Mouse (Mus musculus): ENCODE results near the gene Tubgcp3. TPM values are rescaled to one million over a fixed set of nuclear protein-coding genes. Genes with fewer than 3 reads are reported as not detected.
A peak's percentile ranks its signal among the peaks of the same experiment; 100 is the strongest.
"Not testable (repeated sequence)": the region's sequence is repeated elsewhere in the genome, so short reads cannot be mapped to it uniquely, and the experiment has no call there.

Gene Tubgcp3
- polyA plus RNA-seq, 1 experiment from 2014 or later: 59.4 TPM

DNA sequence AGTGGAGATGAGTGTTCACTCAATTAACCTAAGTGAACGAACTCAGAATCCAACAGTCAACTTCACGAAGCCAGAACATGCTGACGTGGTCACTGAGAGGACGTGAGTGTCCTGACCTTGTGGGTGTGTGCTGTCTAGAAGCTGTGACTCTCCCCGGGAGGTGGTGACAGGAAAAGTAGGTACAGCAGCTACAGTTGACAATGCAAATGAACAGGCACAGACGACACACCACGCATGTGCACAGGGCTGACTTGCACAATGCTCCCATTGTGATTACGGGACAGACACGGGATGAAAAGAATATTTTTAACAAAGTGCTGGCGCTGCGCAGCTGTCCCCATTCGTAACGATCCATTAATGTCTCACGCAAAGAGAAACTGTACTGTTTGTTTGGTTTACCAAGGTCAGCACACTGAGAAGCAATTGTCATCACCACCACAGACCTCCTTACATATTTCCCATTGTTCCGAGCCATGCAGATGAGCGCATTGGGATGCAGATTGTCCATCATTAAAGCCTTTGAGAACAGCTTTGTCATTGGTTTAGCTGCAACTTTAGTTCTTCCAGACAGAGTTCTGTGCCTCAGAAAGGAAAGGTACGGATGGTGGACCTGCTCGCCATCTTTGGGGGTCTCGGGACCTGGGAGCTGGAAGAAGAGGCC, 92.6 kb downstream of the Tubgcp3 start:
- H3K4me1 ChIP-seq (ENCODE audit: control insufficient read depth, insufficient read depth, low read length); ATAC-seq (ENCODE audit: insufficient read depth, low FRiP score, low TSS enrichment); H3K4me2 ChIP-seq (ENCODE audit: low read depth); H3K9ac ChIP-seq (ENCODE audit: low read length); H3K36me3 ChIP-seq (ENCODE audit: control insufficient read depth, insufficient read depth, low read length); H3K9me3 ChIP-seq (ENCODE audit: control insufficient read depth, low read length); H3K4me3 ChIP-seq (ENCODE audit: low read depth, low read length); H3K27me3 ChIP-seq (ENCODE audit: control insufficient read depth, insufficient read depth, low read length); H3K27ac ChIP-seq (ENCODE audit: low read depth, low read length): not testable (repeated sequence)
- DNase-seq (ENCODE audit: low spot score): peak; percentile 26
- 74% methylated on average over 19 of the region's 19 CpGs for WGBS

GRCm38 (mm10) chr8:12576739-12577138, 95.3 kb downstream of the Tubgcp3 start:
- WGBS: 70% methylated on average over 6 of the region's 6 CpGs
- DNase-seq (ENCODE audit: low spot score): no peak
- Histone ChIP-seq H3K4me2 (ENCODE audit: low read depth) (no peak overlapping the region), H3K4me3 (ENCODE audit: low read depth, low read length) (no peak overlapping the region), H3K9me3 (ENCODE audit: control insufficient read depth, low read length) (no peaks in the 10 kb centered on the region), H3K36me3 (ENCODE audit: control insufficient read depth, insufficient read depth, low read length) (no peaks in the 10 kb centered on the region), H3K9ac (ENCODE audit: low read length) (no peak overlapping the region), H3K27ac (ENCODE audit: low read depth, low read length) (no peak overlapping the region), H3K27me3 (ENCODE audit: control insufficient read depth, insufficient read depth, low read length) (no peaks in the 10 kb centered on the region), H3K4me1 (ENCODE audit: control insufficient read depth, insufficient read depth, low read length) (no peaks in the 10 kb centered on the region)
- ATAC-seq (ENCODE audit: insufficient read depth, low FRiP score, low TSS enrichment): no peak

DNA sequence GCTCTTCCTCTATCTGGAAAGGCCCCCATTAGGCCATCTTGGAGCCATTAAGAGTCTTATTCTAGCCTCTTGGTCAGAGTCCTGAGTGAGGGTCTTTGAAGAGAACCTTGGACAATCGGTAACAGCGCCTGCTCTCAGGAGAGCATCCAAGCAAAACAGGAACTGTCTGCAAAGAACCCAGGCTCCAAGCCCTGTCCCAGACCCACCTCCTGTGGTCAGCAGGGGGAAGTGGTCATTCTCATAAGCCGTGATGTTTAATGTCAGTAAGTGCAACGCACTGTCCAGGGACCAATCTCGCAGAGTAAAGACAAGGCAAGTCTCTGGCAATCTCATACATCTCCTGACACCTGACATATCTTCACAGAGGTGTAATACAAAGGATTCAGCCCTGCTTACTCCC, 96.0 kb downstream of the Tubgcp3 start:
- no peaks in the 10 kb centered on the region for H3K4me1 ChIP-seq (ENCODE audit: control insufficient read depth, insufficient read depth, low read length)
- DNase-seq (ENCODE audit: low spot score) (no peak), ATAC-seq (ENCODE audit: insufficient read depth, low FRiP score, low TSS enrichment) (no peak)
- H3K4me2 ChIP-seq (ENCODE audit: low read depth): no peak overlapping the region
- H3K36me3 ChIP-seq (ENCODE audit: control insufficient read depth, insufficient read depth, low read length): no peaks in the 10 kb centered on the region
- 81% methylated on average over 5 of the region's 5 CpGs for WGBS
- H3K9me3 ChIP-seq (ENCODE audit: control insufficient read depth, low read length): no peaks in the 10 kb centered on the region
- H3K4me3 ChIP-seq (ENCODE audit: low read depth, low read length): no peak overlapping the region
- H3K27me3 ChIP-seq (ENCODE audit: control insufficient read depth, insufficient read depth, low read length): no peaks in the 10 kb centered on the region
- H3K9ac ChIP-seq (ENCODE audit: low read length): no peak overlapping the region
- H3K27ac ChIP-seq (ENCODE audit: low read depth, low read length): no peak overlapping the region

DNA sequence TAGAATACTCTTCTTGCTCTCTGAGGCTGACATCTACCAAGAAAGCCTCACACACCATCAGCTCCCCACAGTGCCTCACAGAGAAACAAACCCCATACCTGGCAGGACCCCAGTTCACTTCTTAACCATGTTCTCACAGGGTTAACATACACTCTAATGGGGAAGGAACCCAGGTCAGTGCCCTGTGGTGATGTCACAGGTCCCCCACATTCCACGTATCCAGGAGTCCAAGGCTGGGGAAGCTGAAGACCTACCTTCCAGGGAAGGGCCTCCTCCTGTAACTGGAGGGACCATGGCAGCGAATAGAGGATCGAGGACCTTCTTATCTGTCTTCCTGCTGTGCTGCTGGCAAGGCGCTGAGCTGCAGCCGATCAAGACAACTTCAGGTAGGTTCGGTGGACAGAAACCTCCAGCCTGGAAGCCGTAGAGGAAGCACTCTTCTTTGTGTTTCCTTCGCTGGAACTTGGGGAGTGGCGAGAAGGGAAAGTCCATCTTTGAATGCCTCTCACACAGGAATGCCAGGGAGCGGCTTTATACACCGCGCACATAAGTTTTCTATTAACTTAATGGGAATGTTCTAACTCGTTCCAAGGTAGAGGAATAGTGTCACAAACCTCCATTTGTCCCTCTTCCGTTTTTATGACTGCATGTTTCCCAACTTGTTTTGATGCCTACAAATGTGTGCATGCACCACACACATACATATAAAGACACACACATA, 99.1 kb downstream of the Tubgcp3 start, which contains the start of gene Spaca7:
Gene Spaca7, plus strand, starts transcription at position 216 of the 721 bp plus-strand sequence.
- Histone ChIP-seq H3K9me3 (ENCODE audit: control insufficient read depth, low read length) (no peaks in the 10 kb centered on the region), H3K27ac (ENCODE audit: low read depth, low read length) (no peak within 1 kb of the TSS), H3K9ac (ENCODE audit: low read length) (no peak within 1 kb of the TSS), H3K4me3 (ENCODE audit: low read depth, low read length) (no peak within 1 kb of the TSS), H3K36me3 (ENCODE audit: control insufficient read depth, insufficient read depth, low read length) (no peaks in the 10 kb centered on the region), H3K4me2 (ENCODE audit: low read depth) (no peak within 1 kb of the TSS), H3K4me1 (ENCODE audit: control insufficient read depth, insufficient read depth, low read length) (no peaks in the 10 kb centered on the region), H3K27me3 (ENCODE audit: control insufficient read depth, insufficient read depth, low read length) (no peaks in the 10 kb centered on the region)
- WGBS: 82% methylated on average over 14 of the region's 14 CpGs
- DNase-seq (ENCODE audit: low spot score) (no peak), ATAC-seq (ENCODE audit: insufficient read depth, low FRiP score, low TSS enrichment) (no peak)

GRCm38 (mm10) chr8:12566509-12566908, 105.5 kb downstream of the Tubgcp3 start:
- no peak overlapping the region for H3K4me3 ChIP-seq (ENCODE audit: low read depth, low read length)
- H3K36me3 ChIP-seq (ENCODE audit: control insufficient read depth, insufficient read depth, low read length): no peaks in the 10 kb centered on the region
- H3K9me3 ChIP-seq (ENCODE audit: control insufficient read depth, low read length): no peaks in the 10 kb centered on the region
- DNase-seq (ENCODE audit: low spot score): no peak
- no peak overlapping the region for H3K27ac ChIP-seq (ENCODE audit: low read depth, low read length)
- H3K9ac ChIP-seq (ENCODE audit: low read length): no peak overlapping the region
- no peak overlapping the region for H3K4me2 ChIP-seq (ENCODE audit: low read depth)
- H3K27me3 ChIP-seq (ENCODE audit: control insufficient read depth, insufficient read depth, low read length): peaks cover 6% of the 10 kb centered on the region
- ATAC-seq (ENCODE audit: insufficient read depth, low FRiP score, low TSS enrichment): no peak
- WGBS: 68% methylated on average over 7 of the region's 7 CpGs
- no peaks in the 10 kb centered on the region for H3K4me1 ChIP-seq (ENCODE audit: control insufficient read depth, insufficient read depth, low read length)

GRCm38 (mm10) chr8:12565488-12565887, 106.6 kb downstream of the Tubgcp3 start:
- Histone ChIP-seq H3K4me2 (ENCODE audit: low read depth) (no peak overlapping the region), H3K9ac (ENCODE audit: low read length) (no peak overlapping the region), H3K27ac (ENCODE audit: low read depth, low read length) (no peak overlapping the region), H3K27me3 (ENCODE audit: control insufficient read depth, insufficient read depth, low read length) (peaks cover 11% of the 10 kb centered on the region), H3K4me3 (ENCODE audit: low read depth, low read length) (no peak overlapping the region), H3K4me1 (ENCODE audit: control insufficient read depth, insufficient read depth, low read length) (no peaks in the 10 kb centered on the region), H3K9me3 (ENCODE audit: control insufficient read depth, low read length) (no peaks in the 10 kb centered on the region), H3K36me3 (ENCODE audit: control insufficient read depth, insufficient read depth, low read length) (no peaks in the 10 kb centered on the region)
- 72% methylated on average over 10 of the region's 10 CpGs for WGBS
- no peak for ATAC-seq (ENCODE audit: insufficient read depth, low FRiP score, low TSS enrichment)
- DNase-seq (ENCODE audit: low spot score): no peak

GRCm38 (mm10) chr8:12564307-12564706, 107.7 kb downstream of the Tubgcp3 start:
- Histone ChIP-seq H3K27ac (ENCODE audit: low read depth, low read length) (no peak overlapping the region), H3K27me3 (ENCODE audit: control insufficient read depth, insufficient read depth, low read length) (peaks cover 20% of the 10 kb centered on the region), H3K4me1 (ENCODE audit: control insufficient read depth, insufficient read depth, low read length) (no peaks in the 10 kb centered on the region), H3K4me3 (ENCODE audit: low read depth, low read length) (no peak overlapping the region), H3K9me3 (ENCODE audit: control insufficient read depth, low read length) (no peaks in the 10 kb centered on the region), H3K4me2 (ENCODE audit: low read depth) (no peak overlapping the region), H3K9ac (ENCODE audit: low read length) (no peak overlapping the region), H3K36me3 (ENCODE audit: control insufficient read depth, insufficient read depth, low read length) (no peaks in the 10 kb centered on the region)
- WGBS: 9% methylated on average over 4 of the region's 4 CpGs
- peak; percentile 67 for DNase-seq (ENCODE audit: low spot score)
- ATAC-seq (ENCODE audit: insufficient read depth, low FRiP score, low TSS enrichment): no peak

Measured in neural tube, embryonic 11.5 days (tissue).